Mouse (Mus musculus) heart, adult 18-20 months (tissue): ENCODE results near the gene Mfsd6. TPM values are rescaled to one million over a fixed set of nuclear protein-coding genes. Genes with fewer than 3 reads are reported as not detected.
"Not testable (repeated sequence)": the region's sequence is repeated elsewhere in the genome, so short reads cannot be mapped to it uniquely, and the experiment has no call there.

ENCODE experiments used
- DNase-seq, 2 experiments: peaks; one replicate each; pipeline ENCODE4 v3.0.0; 2021 to 2022; ENCODE audit warnings: mixed read lengths in 1 of 2
- total RNA-seq, 2 experiments: library from RNA; stranded (reverse); gene quantifications; 2 replicates each; pipeline ENCODE4 v1.2.3; 2021

Gene Mfsd6
- total RNA-seq, 2 experiments from 2014 or later: 16.5 to 19.6 TPM

DNA sequence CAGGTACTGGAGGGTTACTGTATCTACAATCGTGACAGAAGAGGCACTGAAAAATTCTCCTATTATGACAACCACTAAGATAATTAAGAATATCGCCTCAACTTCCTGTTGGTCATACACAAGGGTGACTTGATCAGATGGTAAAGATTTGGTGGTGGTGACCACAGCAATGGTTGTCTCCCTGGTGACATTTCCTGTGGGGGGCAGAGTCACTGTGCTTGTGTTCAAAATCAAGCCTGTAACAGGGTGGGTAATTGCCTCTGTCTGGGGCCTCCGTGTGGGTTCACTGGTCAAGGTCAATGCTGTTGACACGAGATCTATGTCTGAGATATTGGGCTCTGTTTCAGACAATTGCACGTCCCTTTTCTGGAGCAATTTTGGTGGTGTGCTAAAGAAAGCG lies 18.5 kb downstream of the Mfsd6 start:
- no peak for DNase-seq

DNA sequence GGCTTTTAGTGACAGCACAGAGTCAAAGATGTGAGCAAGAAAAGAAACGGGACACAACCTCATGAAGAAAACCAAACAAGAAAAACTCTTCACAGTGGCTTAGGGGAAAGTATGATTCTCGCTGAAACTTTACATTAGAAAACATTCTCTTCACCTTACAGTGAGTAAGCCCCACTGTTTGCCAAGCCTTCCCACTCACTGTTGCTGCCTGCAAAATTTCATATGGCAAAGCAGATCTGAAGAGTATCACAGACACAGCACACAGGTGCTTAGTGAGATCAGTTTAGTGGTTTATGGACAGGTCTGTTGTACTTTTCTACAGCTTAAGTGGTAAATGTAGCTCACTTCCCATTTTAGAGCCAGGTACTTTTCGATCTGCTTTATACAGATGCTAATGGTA lies 20.2 kb downstream of the Mfsd6 start:
- no peak for DNase-seq

DNA sequence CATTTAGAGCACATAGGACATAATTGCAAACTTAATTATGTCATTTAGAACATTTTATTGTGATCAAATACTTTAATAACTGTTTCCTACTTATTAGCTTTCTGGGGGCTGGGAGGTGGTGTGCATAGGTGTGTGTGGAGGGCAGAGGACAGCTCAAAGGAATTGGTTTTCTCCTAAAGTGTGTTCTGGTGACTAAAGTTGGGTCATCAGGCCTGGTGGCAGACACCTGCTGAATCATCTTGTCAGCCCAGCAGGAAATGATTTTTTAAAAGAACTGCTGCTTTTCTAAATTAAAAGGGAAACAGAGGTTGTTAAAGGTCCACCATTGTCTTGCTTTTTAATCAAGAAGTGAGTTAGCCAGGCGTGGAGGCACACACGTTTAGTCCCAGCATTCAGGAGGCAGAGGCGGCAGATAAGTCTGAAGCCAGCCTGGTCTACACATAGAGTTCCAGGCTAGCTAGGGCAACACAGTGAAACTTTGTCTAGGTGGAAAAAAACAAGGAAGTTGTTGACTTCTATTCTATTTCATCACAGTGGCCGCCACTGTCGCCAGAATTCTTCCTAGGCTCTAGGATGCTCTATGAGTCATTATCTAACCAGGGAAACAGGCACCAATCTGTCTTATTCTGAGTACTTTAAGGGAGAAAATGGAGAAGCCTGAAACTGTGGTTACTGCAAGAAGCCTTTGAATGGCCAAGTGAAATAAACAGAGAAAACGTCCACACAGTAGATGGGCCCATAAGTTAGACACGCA lies 24.3 kb downstream of the Mfsd6 start:
- DNase-seq: no peak

DNA sequence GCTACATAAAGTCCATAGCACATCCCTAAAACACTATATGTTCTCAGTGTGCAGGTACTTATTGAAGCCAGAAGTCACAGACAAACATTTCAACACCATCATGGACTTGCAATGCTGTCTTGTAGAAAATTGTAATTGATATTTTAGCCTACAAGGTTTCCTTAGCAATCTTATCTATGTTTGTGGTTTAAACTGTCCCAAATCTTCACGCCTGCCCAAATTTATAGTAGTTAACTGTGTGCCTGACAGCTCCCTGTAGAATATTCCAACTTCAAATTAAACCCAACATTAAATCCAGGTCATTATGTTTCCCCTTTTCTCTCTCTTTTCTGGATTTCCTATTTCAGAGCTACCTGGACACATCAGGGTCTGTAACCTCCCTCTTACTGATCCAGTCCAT lies 25.3 kb downstream of the Mfsd6 start:
- DNase-seq: no peak

DNA sequence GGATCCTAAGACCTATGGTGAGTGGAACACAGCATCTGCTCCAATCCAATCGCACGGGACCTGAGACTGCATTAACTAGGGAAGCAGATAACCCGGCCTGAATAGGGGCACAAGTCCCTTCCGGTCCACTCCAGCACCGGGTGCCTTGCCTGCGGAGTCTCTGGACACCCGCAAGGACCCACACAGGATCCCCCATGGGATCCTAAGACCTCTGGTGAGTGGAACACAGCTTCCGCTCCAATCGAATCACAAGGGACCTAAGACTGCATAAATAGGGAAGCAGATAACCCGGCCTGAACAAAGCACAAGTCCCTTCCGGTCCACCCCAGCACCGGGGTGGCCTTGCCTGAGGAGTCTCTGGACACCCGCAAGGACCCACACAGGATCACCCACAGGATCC lies 32.8 kb downstream of the Mfsd6 start:
- DNase-seq: not testable (repeated sequence)

DNA sequence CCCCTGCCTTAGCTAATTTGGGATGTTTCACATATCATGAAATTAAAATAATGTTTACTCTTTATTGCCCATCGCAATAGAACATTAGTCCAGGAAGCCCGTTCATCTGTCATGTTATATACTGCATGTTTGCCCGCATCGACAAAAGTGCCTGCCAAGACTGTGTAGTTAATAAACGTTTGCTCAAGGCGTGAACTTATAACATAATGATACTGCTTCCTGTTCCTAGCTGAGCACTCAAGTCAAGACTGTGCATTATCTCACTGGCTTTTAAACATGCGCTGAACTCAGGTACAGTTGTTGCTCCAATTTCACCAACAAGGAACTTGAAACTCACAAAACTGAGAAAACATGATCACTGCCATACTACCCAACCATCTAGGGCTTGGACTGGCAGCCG lies 39.6 kb downstream of the Mfsd6 start:
- DNase-seq: no peak

DNA sequence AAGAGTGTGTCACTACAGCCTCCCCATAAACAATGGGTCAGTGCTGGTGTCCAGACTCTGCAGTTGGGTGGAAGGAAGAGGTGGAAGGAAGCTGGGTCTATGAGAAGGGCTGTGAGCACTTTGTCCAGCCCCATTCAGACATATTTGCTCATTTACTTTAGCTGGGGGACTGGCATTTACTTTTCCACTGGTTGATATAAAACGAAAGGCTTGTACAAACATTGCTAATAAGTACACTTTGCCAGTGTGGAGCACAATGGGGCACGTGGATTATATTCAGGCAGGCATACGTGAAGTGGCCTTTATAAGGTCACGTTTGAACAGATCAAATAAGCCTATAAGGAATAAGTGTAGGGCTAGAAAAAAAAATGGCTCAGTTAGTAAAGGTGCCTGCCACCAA lies 43.7 kb downstream of the Mfsd6 start:
- no peak for DNase-seq

DNA sequence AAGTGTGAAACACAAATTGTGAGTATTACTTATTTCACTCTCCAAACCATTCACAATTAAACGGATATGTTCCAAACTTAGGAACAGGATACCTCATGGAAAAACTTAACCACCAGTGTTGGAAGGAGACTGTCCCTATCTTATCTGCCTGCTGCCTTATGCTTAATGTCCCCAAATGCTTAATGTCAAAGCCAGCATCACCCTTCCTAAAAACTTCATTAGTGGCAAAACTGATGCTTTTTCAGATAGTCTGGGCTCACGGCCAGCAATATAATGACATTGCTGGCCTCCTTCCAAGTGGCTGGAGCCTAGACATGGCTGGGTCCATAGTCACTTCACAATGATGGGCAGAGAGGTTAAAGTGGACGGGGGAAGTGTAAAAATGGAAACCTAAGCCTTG lies 50.6 kb downstream of the Mfsd6 start:
- DNase-seq: peak; percentile 70 to 73

DNA sequence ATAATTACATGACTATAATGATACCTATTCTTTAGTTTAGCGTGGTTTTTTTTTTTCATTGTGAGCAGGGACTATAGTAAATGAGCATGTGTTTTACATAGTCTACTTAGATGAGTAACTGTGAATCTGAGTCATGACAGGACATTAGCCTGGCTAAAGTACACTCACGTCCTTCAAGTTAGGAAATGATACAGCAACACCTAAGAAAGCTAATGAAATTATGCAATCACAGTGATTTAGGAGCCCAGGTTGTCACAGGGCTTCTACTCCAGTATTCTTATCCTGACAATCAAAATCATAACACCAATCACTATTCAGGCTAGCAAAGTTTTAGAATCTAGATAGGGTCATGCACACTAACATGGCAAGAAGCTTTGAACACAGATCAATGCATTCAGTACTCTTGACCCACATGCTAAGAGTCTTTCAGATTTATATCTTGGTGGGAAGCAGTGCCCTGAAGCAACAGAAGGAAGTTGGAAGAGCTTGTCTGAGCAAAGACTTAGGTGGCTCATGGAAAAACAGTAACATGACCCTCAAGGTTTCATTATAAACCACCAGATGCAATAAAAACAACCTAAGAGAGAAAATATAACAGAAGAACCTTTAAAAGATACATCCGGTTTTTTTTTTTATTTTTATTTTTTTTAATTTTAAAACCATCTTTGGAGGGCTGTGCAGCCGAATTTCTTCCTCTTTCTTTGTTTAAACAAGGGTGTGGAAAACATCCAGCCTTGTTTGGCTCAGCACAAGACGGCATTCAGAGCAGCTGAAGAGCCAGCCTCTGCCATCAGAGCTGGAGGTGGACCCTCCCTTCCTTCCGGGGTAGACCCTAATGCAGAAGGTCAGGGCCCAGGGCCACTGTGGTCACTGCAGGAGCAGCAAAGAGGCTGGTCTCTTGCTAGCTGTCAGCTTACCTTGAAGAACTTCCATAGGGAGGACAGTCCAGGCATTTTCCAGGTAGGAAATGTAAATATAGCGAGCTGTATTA lies 51.4 kb downstream of the Mfsd6 start:
- DNase-seq: peak; percentile 26 to 77

DNA sequence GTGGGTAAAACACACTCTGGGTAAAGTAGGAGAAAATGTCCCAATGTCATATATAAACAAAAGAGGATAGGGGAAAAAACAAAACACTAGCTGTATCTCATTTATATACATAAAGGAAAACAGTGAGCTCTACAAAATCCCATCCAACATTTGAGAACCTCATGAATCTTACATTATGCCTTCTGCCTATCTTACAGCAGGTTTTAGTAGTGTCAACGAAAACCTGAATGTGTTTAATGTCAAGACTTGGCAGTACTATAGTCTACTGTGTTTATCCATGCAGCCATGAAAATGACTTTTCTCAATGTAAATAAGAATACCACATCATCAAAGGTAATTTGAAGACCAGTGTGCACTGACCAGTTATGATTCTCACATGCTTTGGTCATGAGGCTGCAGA lies 57.3 kb downstream of the Mfsd6 start:
- no peak for DNase-seq

DNA sequence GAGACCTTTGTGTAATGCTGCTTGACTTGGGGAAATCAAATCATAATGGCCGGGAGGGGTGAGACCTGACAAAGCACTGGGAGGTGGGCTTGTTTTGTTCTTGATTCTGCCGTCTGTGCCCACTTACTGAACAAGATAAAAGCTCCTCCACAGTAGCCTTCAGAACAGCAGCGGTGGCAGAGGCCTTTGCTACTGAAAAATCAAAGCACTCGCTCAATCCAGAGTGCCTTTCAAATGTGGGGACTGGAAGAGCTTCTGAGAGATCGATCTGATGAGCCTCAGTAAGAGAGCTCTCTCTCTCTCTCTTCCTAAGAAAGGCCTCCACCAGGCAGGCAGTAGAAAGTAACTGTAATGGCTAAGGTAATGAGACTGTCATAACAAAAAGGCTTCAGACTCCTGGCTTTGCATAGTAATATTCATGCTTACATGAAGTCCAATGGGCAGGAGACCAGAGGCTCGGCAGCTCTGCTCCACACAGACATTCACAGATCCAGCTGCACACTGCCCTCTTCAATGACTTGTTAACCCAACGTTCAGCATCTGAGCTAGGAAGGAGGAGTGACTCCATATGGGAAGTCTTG lies 58.4 kb downstream of the Mfsd6 start:
- no peak for DNase-seq

DNA sequence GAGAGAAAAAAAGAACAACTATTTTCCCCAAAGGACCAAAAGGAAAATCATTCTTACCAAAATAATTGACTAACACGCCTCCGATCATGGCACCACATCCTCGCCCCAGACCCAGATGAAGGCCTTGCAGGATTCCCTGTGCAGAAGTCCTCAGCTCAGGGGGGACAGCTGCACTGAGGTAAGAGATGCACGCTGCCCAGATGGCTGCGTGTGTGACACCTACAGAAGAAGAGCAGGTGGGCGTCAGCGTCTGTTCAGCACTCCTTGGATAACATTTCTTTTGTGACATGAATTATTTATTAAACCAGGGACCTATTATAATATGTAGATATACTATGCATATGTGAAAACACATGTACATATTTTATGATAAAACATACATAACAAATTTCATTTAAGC lies 64.0 kb downstream of the Mfsd6 start:
- no peak for DNase-seq

DNA sequence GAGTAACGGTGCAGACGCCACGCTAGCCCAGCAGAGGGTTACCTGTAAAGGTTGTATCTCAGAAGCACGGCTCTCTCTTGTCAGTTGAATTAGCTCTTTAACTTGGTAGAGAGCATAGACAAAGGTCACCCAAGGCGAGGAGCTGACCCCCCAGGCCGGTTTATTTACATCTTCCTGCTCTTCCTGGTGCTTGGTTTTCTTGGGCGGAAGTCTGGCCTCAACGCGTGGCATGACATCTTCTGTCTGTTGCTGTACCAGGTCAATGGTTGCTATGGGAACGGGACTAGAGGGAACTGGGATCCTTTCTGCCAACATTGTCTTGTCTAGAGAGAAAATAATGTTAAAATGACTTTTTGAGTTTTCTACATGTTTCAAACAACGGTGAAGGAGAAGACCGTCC lies 66.5 kb downstream of the Mfsd6 start:
- no peak for DNase-seq

DNA sequence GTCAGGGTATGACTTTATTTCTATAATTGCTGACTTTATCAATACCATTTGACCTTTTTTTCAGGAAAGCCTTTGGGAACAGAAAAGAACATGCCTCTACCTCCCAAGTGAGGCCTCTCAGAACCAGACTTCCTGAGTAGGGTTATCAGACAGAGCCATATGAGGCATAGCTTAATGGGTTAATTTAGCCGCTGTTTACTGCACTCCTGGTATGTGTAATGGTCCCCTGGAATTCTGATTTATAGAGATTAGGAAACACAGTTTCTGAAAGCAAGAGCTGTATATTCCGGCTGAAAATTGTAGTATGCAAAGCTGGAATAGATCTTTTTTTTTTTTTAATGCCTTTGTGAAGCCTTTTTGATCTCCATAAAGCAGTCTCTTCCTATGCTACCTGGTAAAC lies 67.0 kb downstream of the Mfsd6 start:
- no peak for DNase-seq

DNA sequence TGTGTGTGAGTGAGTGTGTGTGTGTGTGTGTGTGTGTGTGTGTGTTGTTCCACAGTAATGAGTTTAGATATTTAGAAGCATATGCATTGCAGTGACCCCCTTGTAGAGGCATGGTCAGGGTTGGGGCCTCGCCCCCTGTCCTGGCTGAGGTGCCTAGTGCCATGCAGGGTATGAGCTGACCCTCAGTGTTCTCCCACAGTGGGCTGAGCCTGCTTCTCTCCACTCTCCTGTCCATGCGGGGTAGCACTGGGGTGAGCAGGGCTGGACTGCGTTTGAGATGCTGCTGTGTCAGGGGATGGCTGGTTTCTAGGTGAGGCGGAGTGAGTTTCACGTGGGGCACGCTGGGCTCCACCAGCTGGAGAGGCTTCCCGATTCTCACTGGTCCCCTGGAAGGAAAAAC lies 69.1 kb downstream of the Mfsd6 start:
- DNase-seq: no peak

DNA sequence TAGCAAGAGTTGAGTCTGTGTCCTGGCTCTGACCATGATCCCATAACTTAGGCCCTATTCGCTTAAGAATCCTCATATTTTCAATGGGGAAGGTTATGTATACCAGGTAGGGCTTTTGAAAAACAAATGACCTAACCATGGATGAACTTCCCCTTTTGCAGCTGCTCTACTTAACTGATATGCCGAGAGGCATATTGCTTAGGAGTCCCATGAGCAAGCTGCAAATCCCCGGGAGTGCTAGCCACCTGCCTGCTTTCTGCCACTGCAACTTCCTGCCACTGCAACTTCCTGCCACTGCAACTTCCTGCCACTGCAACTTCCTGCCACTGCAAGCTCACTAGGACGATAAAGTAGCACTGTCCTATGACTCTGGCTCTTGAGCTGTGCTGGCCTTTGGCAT lies 72.1 kb downstream of the Mfsd6 start:
- peak in 1 of 2 experiments; percentile 18 for DNase-seq

DNA sequence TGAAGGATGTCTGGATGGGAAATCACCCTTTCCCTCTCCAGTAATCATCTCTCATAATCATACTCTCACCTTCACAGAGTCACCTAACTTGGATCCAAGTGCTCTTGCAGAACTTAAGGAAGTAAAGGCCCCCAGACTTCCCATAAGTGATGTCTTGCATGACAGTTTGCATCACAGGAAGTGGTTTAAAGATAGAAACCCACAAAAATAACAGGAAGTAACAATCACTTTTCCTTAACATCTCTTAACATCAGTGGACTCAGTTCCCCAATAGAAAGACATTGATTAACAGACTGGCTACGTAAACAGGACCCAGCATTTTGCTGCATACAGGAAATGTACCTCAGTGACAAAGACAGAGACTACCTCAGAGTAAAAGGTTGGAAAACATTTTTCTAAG lies 73.9 kb downstream of the Mfsd6 start:
- peak in 1 of 2 experiments; percentile 16 for DNase-seq

DNA sequence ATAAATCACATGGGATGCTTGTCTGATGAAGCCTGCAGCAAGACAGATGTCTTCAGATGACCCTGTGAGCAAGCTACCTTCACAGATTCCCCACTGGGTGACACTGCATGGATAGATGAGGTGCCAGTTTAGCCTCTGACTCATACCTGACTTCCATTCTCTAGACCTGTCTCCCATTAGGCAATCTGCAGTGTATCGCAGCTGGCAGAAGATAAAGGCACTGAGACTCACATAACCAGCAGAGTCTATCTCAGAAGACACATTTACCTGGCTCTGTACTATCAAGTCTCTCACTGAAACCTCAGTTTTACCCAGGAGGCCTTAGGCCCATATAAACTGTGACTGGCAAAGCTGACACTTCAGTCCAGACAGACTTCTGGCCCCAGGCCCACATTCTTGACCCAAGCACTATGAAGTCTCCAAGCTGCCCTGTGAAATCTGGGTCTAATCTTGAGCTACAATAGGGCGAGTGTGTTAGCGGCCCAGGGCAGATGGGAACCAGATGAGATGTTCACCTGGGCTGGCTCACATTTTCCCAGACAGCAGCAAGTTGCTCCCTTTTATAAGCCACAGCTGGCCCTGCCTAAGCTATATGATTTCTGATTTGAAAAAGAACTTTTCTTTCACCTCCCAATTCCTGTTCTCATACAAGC lies 74.5 kb downstream of the Mfsd6 start:
- DNase-seq: no peak

DNA sequence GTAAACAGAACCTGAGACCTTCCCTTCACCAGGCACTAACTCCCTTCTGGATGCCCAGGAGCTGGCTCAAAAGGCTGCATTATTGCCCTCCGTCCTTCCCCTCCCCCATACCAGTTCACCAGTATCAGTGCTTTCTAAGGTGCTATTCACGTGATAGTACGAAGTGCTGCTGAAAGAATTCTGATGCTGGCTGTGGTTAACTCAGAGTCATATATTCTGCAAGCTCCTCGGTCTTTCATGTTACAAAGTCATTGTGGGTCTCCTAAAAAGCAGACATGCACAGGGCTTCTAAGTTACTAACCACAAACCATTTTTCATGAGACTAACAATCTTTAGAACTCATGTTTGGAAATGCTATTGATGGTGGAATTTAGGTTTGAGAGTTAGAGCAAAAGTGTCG lies 77.2 kb downstream of the Mfsd6 start:
- DNase-seq: no peak

DNA sequence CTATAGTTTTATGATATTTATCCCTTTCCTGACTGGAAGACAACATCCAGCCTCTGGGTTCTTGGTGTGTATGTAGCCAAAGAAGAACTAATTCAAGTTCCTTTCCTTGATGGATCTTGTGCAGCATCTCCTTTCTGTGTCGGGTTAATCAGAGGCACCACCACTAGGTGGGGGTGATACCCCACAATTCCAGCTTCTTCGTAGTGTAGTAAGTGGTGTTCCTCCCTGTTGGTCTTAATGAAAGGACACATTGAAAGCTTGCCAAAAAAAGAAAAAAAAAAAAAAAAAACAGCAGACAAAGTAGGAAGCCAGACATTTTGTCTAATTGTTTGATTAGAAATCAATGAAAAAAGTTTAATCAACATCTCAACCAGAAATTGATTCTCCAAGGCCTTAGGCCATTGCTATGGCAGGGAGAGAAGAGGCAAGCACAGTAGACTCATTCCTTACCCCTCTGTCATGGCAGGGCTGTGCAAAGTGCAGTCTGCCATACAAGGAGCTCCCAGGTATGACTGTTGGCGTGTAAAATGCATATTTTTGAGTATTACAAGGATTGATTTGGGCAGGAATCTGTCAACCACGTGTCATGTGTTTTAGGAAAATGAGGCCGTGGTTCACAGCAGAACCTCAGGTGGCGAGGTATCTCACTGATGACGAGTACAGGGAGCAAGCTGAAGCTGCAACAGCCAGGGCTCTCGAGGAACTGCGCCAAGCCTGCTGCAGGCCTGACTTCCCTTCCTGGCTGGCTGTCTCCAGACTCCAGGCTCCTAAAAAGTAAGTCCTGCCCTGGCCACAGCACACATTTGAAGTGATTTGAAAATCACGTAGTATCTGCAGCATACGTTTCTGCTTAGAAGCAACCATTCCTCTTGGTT lies 78.9 kb downstream of the Mfsd6 start:
- peak; percentile 82 to 86 for DNase-seq

DNA sequence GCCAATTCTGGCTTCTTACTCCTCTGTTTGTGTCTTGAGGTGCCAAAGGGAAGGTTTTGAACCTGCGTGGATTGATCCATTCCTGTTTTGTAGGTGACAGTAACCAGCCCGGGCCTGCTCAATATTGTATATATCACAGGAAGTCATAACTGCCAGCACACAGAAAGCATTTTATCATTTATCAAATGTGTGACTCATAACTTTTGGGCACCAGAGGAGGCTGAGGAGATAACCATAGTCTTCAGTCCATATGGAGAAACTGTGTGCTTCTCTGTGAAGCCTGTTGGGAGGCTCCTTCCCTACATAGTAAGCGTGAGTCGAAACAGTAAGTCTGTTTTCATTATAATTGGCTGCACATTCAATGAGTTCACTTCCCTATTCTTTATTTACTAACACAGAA lies 86.5 kb downstream of the Mfsd6 start:
- DNase-seq: no peak

DNA sequence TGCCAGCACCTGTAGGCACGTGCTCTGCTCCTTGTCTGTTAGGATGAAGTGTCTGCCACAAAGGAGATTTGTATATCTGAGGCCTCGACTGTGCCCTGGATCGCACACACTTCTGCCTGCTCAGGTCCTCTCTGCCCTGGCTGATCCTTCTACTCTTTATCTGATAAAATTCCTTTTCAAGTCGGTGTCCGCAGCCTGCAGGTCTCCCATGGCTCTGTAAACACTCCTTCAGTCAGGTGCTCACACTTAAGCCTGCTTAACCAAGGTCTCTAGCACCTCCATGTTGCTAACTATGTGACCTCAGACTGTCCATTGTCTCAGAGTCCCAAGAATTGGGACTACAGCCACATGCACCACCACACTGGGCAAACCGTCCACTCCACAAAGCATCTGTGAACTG lies 87.0 kb downstream of the Mfsd6 start:
- DNase-seq: no peak
